Mouse (Mus musculus) intestine, embryonic 14.5 days (tissue): Measurements from ENCODE around the gene Arih2. TPM values are rescaled to one million over a fixed set of nuclear protein-coding genes. Genes with fewer than 3 reads are reported as not detected.

ENCODE experiments used
- ATAC-seq: fragments of 200-750 bp; cut with Nextera tagmentation; replicated peaks from 2 replicates; pipeline ENCODE4 v1.8.0; 2017; ENCODE audit warnings: low read depth, moderate number of reproducible peaks, moderate TSS enrichment, moderate library complexity; ENCODE audit not compliant: low FRiP score, low TSS enrichment
- DNase-seq: peaks from one replicate; pipeline ENCODE4 v3.0.0-alpha.2; 2018; ENCODE audit warnings: low spot score
- H3K27ac ChIP-seq: fragments of 300-500 bp; sonication (generic); 2 replicates; pipeline ENCODE4 v1.5.1; 2014; ENCODE audit warnings: low read depth, mild to moderate bottlenecking, control low read depth
- H3K27me3 ChIP-seq: fragments of 300-500 bp; sonication (generic); replicated peaks from 2 replicates; pipeline ENCODE4 v1.6.1; 2014; ENCODE audit warnings: low read length, control low read depth; ENCODE audit not compliant: control insufficient read depth, insufficient read depth
- H3K36me3 ChIP-seq: fragments of 300-500 bp; sonication (generic); 2 replicates; pipeline ENCODE4 v1.6.1; 2014; ENCODE audit warnings: low read length, control low read depth; ENCODE audit not compliant: control insufficient read depth, insufficient read depth
- H3K4me1 ChIP-seq: fragments of 300-500 bp; sonication (generic); replicated peaks from 2 replicates; pipeline ENCODE4 v1.6.1; 2014; ENCODE audit warnings: low read length, control low read depth, mixed read lengths; ENCODE audit not compliant: control insufficient read depth, insufficient read depth
- H3K4me2 ChIP-seq: fragments of 300-500 bp; sonication (generic); 2 replicates; pipeline ENCODE4 v1.6.1; 2014; ENCODE audit warnings: low read length
- H3K4me3 ChIP-seq: fragments of 300-500 bp; sonication (generic); 2 replicates; pipeline ENCODE4 v1.5.1; 2014; ENCODE audit warnings: low read depth, low read length, control low read depth, mixed read lengths
- H3K9ac ChIP-seq: fragments of 300-500 bp; sonication (generic); 2 replicates; pipeline ENCODE4 v1.6.1; 2014; ENCODE audit warnings: mild to moderate bottlenecking, low read length
- H3K9me3 ChIP-seq: fragments of 300-500 bp; sonication (generic); 2 replicates; pipeline ENCODE4 v1.6.1; 2016; ENCODE audit warnings: low read length, control low read depth; ENCODE audit not compliant: control insufficient read depth
- WGBS: fragments of 180-500 bp; shearing (Covaris S2); extraction: QIAGEN DNeasy Blood & Tissue Kit; methylation state at CpG from one replicate; pipeline ENCODE4 v1.1.7; 2014; 5-methylcytosine and 5-hydroxymethylcytosine counted together
- polyA plus RNA-seq: library from polyadenylated mRNA; unstranded; fragments of >200 nt; fragmentation: Nextera tagmentation; extraction: Ambion mirVana; gene quantifications from 2 replicates; pipeline ENCODE4 v1.2.1, GENCODE M21; 2014

Arih2 gene
- polyA plus RNA-seq, 1 experiment from 2014 or later = 43.1 TPM

- H3K36me3 ChIP-seq = peaks cover 53% of the 10 kb centered on the region
Measured at GRCm38 (mm10) chr9:108572321-108572720, 76.9 kb downstream of the Arih2 start.

DNA sequence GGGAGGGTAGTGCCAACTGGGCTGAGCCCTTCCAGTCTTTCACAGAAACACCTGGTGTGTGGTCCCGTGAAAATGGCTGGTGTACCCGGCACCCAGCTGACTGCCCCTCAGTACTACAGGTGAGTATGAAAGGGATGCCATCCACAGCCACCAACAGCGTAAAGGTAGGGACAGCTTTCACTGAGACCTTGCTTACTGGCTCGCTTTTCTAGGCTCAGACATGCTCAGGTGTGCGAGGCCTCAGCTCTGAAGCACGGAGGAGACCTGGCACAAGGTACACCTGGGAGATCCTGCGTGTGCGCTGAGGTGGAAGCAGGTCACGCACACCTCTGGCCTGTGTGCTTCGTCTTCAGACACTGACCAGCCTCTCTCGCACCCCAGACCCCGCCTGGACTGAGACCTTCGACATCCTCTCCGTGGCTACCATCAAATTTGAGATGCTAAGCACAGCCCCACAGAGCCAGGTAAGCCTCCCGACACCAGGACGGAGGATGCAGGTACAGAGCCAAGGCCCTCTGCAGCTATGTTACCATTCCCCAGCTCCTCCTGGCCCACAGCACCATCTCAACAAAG is 77.7 kb downstream of the Arih2 start:
- Histone ChIP-seq H3K9ac (no peak overlapping the region), H3K27me3 (no peaks in the 10 kb centered on the region), H3K4me1 (peaks cover 18% of the 10 kb centered on the region), H3K27ac (no peak overlapping the region), H3K4me3 (no peak overlapping the region), H3K9me3 (no peaks in the 10 kb centered on the region), H3K36me3 (peaks cover 53% of the 10 kb centered on the region), H3K4me2 (no peak overlapping the region)
- WGBS = 94% methylated on average over 16 of the region's 16 CpGs
- ATAC-seq (no peak), DNase-seq (no peak)

More at GRCm38 (mm10) chr9:108572321-108572720, 76.9 kb downstream of the Arih2 start:
- no peak for DNase-seq
- H3K4me1 ChIP-seq = peaks cover 27% of the 10 kb centered on the region
- no peak overlapping the region for H3K4me3 ChIP-seq
- no peaks in the 10 kb centered on the region for H3K9me3 ChIP-seq
- H3K4me2 ChIP-seq = no peak overlapping the region
- no peaks in the 10 kb centered on the region for H3K27me3 ChIP-seq
- H3K9ac ChIP-seq = no peak overlapping the region
- H3K27ac ChIP-seq = no peak overlapping the region
- 71% methylated on average over 10 of the region's 10 CpGs for WGBS
- ATAC-seq = no peak

GRCm38 (mm10) chr9:108570207-108570896 is 78.8 kb downstream of the Arih2 start:
- ATAC-seq (peak; percentile 5; the same call in 1 of the 2 replicates), DNase-seq (peak; percentile 88)
- H3K4me1 ChIP-seq = peaks cover 24% of the 10 kb centered on the region
- WGBS = 2% methylated on average over 40 of the region's 40 CpGs
- H3K9me3 ChIP-seq = no peaks in the 10 kb centered on the region
- H3K4me3 ChIP-seq = peak overlapping the region; percentile 63
- H3K27me3 ChIP-seq = no peaks in the 10 kb centered on the region
- peak overlapping the region; percentile 64 for H3K27ac ChIP-seq
- peaks cover 47% of the 10 kb centered on the region for H3K36me3 ChIP-seq
- peak overlapping the region; percentile 54 for H3K9ac ChIP-seq
- peak overlapping the region; percentile 99 for H3K4me2 ChIP-seq

GRCm38 (mm10) chr9:108569381-108570206 is 79.6 kb downstream of the Arih2 start, which contains the start of gene Dalrd3:
Gene Dalrd3, plus strand, starts transcription at chr9:108569886.
- ATAC-seq (peak; percentile 54), DNase-seq (peak; percentile 92)
- peak within 1 kb of the TSS; percentile 63 for H3K4me3 ChIP-seq
- H3K9me3 ChIP-seq = no peaks in the 10 kb centered on the region
- H3K4me2 ChIP-seq = peak within 1 kb of the TSS; percentile 99
- peaks cover 24% of the 10 kb centered on the region for H3K4me1 ChIP-seq
- whole genome bisulfite sequencing = 6% methylated on average over 42 of the region's 42 CpGs
- peaks cover 48% of the 10 kb centered on the region for H3K36me3 ChIP-seq
- H3K27me3 ChIP-seq = no peaks in the 10 kb centered on the region
- peak within 1 kb of the TSS; percentile 54 for H3K9ac ChIP-seq
- peak within 1 kb of the TSS; percentile 64 for H3K27ac ChIP-seq

GRCm38 (mm10) chr9:108568511-108568921 is 80.7 kb downstream of the Arih2 start:
- Histone ChIP-seq H3K4me2 (peak overlapping the region; percentile 83), H3K4me1 (peaks cover 17% of the 10 kb centered on the region), H3K9me3 (no peaks in the 10 kb centered on the region), H3K27ac (no peak overlapping the region), H3K27me3 (no peaks in the 10 kb centered on the region), H3K9ac (no peak overlapping the region), H3K36me3 (peaks cover 50% of the 10 kb centered on the region), H3K4me3 (peak overlapping the region; percentile 70)
- WGBS = 74% methylated on average over 17 of the region's 17 CpGs
- no peak for DNase-seq
- no peak for ATAC-seq

DNA sequence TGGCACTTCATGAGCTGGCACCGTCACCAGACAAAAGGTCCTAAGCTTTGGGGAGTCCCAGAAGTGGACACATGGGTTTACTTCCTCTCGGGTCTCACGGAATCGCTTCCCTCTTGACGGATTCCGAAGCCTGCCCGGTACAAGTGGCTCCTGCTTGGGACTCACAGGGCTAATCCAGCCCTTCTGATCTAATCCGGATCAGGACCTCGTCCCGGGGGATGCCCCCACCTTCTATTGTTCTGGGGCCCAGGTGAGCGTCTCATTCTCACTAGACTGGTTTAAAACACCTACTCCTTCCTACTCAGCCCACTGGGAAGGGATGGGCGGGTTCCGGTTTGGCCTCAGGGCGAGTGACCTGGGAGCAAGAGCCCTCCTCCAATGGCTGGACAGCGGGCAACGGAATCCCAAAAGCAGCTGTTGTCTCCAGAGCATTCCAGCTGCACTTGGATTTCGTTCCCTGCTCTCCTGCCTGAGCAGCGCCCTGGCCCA is 81.2 kb downstream of the Arih2 start:
- ATAC-seq (no peak), DNase-seq (no peak)
- no peaks in the 10 kb centered on the region for H3K9me3 ChIP-seq

DNA sequence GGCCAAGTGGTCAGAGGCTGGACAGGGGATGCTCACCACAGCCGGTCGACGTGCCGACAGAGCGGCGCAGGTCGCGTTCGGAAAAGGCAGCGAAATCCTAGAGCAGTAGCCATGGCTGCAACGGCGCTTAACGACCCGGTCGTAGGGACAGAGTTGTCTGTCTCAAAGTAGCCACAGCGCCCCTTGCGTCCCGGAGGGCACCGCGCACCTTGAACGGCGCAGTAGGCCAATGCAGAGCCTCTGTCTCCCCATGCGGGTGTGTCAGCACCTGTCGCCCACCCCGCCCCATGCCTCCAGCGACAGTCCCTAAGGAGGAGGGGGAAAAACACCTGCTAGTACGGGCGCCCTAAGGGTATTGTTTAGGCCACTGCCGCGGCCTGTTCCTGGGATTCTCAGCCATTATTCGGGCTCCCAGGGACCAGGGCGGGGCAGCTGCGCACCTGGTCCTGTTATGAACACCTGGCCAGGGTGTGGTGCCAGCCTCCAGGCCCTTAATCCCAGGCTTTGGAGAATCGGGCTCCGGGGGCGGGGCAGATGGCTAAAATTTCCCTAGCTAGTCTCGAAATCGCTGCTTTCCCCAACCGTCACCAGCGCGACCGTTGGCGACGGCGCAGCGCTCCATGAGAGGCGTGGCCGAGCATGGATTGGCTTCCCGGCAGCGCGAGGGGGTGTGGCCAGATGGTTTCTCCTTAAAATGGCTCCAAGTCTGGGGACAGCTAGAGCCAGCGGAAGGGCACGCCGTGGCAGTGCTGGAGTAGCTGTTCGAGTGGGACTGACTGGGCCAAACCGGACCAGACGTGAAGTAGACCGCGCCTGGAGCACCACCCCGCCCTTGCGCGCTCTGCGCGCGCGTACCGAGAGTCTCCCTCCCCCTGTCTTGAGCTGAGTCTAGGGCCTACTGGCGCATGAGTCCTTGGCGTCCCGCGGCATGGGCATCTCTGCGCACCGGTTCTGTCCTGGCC is 82.1 kb downstream of the Arih2 start, which contains the start of gene Ndufaf3:
Ndufaf3 (minus strand) TSS at position 620 of the 962 bp plus-strand sequence.
- peaks cover 46% of the 10 kb centered on the region for H3K36me3 ChIP-seq

More for the DNA sequence above, 81.2 kb downstream of the Arih2 start:
- peak overlapping the region; percentile 58 for H3K9ac ChIP-seq
- peak overlapping the region; percentile 70 for H3K4me3 ChIP-seq
- H3K27ac ChIP-seq = peak overlapping the region; percentile 92
- peaks cover 49% of the 10 kb centered on the region for H3K36me3 ChIP-seq
- peak overlapping the region; percentile 83 for H3K4me2 ChIP-seq
- H3K4me1 ChIP-seq = peaks cover 16% of the 10 kb centered on the region
- H3K27me3 ChIP-seq = no peaks in the 10 kb centered on the region
- 10% methylated on average over 18 of the region's 18 CpGs for WGBS

More for the DNA sequence above, 82.1 kb downstream of the Arih2 start, which contains the start of gene Ndufaf3:
- peak; percentile 80 for ATAC-seq
- peak within 1 kb of the TSS; percentile 70 for H3K4me3 ChIP-seq
- H3K27ac ChIP-seq = peak within 1 kb of the TSS; percentile 92
- peaks cover 16% of the 10 kb centered on the region for H3K4me1 ChIP-seq
- H3K9me3 ChIP-seq = no peaks in the 10 kb centered on the region
- H3K4me2 ChIP-seq = peak within 1 kb of the TSS; percentile 83
- peak; percentile 99 for DNase-seq
- WGBS = 0% methylated on average over 73 of the region's 73 CpGs
- H3K9ac ChIP-seq = peak within 1 kb of the TSS; percentile 58
- H3K27me3 ChIP-seq = no peaks in the 10 kb centered on the region
